Mouse (Mus musculus) cerebellum, adult 2 months (tissue): Measurements from ENCODE around the gene Surf2. TPM values are rescaled to one million over a fixed set of nuclear protein-coding genes. Genes with fewer than 3 reads are reported as not detected.

Experiments
- DNase-seq, 2 experiments: peaks; one replicate each; pipeline ENCODE4 v3.0.0; 2021
- H3K27ac ChIP-seq: fragments of 200-500 bp; 2 replicates; pipeline ENCODE4 v1.5.1; 2012; ENCODE audit warnings: low read length, control low read depth, inconsistent platforms; ENCODE audit not compliant: insufficient read depth
- H3K27me3 ChIP-seq: fragments of 200-500 bp; 2 replicates; pipeline ENCODE4 v1.6.1; 2012; ENCODE audit warnings: inconsistent platforms, mild to moderate bottlenecking, low read length, moderate library complexity; ENCODE audit not compliant: control insufficient read depth, insufficient read depth
- H3K4me1 ChIP-seq: fragments of 200-500 bp; 2 replicates; pipeline ENCODE4 v1.6.1; 2011; ENCODE audit warnings: low read length; ENCODE audit not compliant: control insufficient read depth, insufficient read depth
- H3K4me3 ChIP-seq: fragments of 200-500 bp; replicated peaks from 2 replicates; pipeline ENCODE3; 2011; ENCODE audit warnings: mild to moderate bottlenecking, low read depth, low read length, control low read depth; ENCODE audit not compliant: insufficient read depth
- CTCF ChIP-seq: fragments of 200-500 bp; IDR thresholded peaks from 2 replicates; pipeline ENCODE4 v1.5.1; 2011; ENCODE audit warnings: low read depth, mild to moderate bottlenecking, control low read depth, low read length, moderate library complexity, borderline replicate concordance; ENCODE audit not compliant: insufficient read depth
- POLR2A ChIP-seq: fragments of 200-500 bp; IDR thresholded peaks from 2 replicates; pipeline ENCODE4 v1.6.1; 2011; ENCODE audit warnings: low read length, control low read depth, borderline replicate concordance; ENCODE audit not compliant: insufficient read depth
- WGBS: fragments of 180-500 bp; shearing (Covaris S2); methylation state at CpG from one replicate; pipeline ENCODE4 v1.1.7; 2018; 5-methylcytosine and 5-hydroxymethylcytosine counted together
- polyA plus RNA-seq: library from polyadenylated mRNA; depleted of rRNA; stranded (reverse); fragments of >200 nt; gene quantifications from 2 replicates; pipeline ENCODE4 v1.2.3, GENCODE M21; 2012

The Surf2 gene
- polyA plus RNA-seq, 1 experiment = 60.9 TPM

DNA sequence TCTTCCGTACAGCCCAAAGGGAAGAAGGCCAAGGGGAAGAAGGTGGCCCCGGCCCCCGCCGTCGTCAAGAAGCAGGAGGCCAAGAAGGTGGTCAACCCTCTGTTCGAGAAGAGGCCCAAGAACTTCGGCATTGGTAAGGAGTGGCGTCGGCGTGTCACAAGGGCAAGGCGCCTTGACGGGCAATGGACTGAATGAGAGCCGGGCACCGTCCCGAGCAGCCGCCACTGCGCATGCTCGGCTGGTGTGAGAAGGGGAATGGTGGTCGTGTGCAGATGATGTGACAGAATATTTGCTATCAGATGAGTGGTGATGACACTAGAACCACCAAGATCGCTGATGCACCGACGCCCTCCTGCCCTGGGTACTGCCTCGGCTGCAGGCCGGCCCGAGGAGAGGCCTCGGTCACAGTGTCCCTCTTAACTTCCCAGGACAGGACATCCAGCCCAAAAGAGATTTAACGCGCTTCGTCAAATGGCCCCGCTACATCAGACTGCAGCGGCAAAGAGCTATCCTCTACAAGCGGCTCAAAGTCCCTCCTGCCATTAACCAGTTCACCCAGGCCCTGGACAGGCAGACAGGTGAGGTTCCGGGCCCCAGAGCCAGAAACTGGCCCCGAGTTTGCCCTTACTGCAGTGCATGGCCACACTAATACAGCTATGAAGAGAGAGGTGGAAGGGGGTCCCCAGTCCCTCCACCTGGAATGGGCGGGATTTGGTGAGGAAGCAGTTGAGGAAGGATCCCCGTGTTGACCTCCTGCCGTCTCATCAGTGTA is 5.0 kb upstream of the Surf2 start:
- no peak for DNase-seq
- peaks cover 6% of the 10 kb centered on the region for H3K4me1 ChIP-seq
- WGBS = under 1% methylated on average over 37 of the region's 37 CpGs
- no peaks in the 10 kb centered on the region for H3K27me3 ChIP-seq
- H3K27ac ChIP-seq = peak overlapping the region; percentile 42
- peak overlapping the region; percentile 74 for H3K4me3 ChIP-seq
- TF ChIP-seq CTCF = no peak
- no peak for TF ChIP-seq POLR2A

DNA sequence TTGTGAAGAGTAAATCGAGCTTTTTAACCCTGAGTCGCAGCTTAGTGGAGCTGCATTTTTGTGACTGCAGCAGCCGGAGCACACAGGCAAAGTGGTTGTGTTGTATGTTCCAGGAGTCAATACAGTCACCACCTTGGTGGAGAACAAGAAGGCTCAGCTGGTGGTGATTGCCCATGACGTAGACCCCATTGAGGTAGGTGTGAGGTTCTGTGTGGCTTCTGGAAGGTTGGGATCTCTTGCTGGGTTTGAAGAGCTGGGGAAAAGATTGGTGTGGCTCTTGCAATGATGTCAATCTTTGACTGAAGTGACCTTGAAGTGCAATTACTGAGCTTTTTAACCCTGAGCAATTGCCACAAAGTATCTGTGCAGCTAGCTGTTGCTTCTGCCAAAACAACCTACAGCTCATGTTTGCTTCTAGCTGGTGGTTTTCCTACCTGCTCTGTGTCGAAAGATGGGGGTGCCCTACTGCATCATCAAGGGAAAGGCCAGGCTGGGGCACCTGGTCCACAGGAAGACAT is 3.9 kb upstream of the Surf2 start:
- H3K27me3 ChIP-seq = no peaks in the 10 kb centered on the region
- no peak overlapping the region for H3K4me3 ChIP-seq
- TF ChIP-seq CTCF = no peak
- TF ChIP-seq POLR2A = no peak
- 52% methylated on average over 5 of the region's 5 CpGs for WGBS
- peaks cover 10% of the 10 kb centered on the region for H3K4me1 ChIP-seq
- no peak for DNase-seq
- no peak overlapping the region for H3K27ac ChIP-seq

DNA sequence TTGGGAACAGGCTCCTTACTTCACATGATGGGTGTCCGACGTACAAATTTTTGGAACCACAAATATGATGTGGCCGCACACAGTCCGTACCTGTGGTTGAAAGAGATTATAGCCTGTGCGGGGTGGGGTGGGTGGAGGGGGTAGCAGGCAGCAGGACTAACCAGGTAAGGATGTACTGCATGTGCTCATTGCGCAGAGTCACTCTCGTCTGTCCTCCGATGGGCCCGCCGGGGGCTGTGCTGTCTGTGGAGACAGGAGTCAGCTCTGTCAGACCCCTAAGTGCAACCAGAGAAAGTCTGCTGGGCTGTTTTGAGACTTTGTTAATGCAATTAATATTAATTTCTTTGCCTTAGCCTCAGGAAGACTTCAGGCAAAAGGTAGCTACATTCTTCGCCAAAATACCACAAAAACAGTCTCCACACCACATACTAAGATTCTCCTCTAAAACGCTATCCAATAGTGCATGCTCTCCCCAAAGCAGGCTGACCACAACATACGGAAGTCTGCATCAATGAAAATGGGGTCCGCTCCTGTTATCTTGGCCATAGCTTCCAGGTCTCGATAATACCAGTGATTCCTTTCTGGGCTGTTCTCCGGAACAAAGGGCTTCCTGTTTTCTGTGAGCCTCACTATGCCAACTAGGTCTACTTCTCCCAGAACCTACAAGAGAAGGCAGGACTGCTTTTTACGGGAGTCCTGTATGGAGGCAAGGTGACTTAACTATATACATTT is 2.6 kb upstream of the Surf2 start:
- Histone ChIP-seq H3K4me1 (peaks cover 15% of the 10 kb centered on the region), H3K4me3 (no peak overlapping the region), H3K27me3 (no peaks in the 10 kb centered on the region), H3K27ac (no peak overlapping the region)
- no peak for DNase-seq
- TF ChIP-seq CTCF = no peak
- no peak for TF ChIP-seq POLR2A
- 80% methylated on average over 17 of the region's 17 CpGs for WGBS

- WGBS = 53% methylated on average over 8 of the region's 8 CpGs
- no peak overlapping the region for H3K27ac ChIP-seq
- H3K4me1 ChIP-seq = peaks cover 12% of the 10 kb centered on the region
- no peaks in the 10 kb centered on the region for H3K27me3 ChIP-seq
- TF ChIP-seq CTCF = no peak
- TF ChIP-seq POLR2A = no peak
- no peak overlapping the region for H3K4me3 ChIP-seq
- DNase-seq = no peak
These were observed 1.8 kb upstream of the Surf2 start for GRCm38 (mm10) chr2:26914148-26914941.

DNA sequence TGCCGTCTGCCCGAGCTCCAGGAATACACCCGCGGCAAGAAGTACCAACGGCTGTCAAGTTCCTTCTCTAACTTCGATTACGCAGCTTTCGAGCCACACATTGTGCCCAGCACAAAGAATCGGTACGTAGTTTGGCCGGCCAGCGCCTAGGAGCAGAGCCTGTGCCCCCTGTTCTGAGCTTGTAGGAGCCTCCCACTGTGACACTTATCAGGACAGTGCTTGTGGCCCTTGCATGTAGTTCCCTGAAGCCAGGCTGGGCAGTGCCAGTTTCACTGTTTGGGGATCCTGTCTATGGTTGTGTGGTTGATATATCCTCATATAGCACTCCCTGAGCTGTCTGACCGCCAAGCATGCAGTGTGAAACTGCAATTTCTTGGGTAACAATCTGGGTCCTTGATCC is 571 bp downstream of the Surf2 start:
- under 1% methylated on average over 13 of the region's 13 CpGs for WGBS
- no peak for DNase-seq
- TF ChIP-seq POLR2A (no peak), CTCF (no peak)
- no peaks in the 10 kb centered on the region for H3K27me3 ChIP-seq
- H3K27ac ChIP-seq = peak overlapping the region; percentile 19; the same call in 1 of the 2 replicates
- peaks cover 12% of the 10 kb centered on the region for H3K4me1 ChIP-seq
- H3K4me3 ChIP-seq = peak overlapping the region; percentile 84

DNA sequence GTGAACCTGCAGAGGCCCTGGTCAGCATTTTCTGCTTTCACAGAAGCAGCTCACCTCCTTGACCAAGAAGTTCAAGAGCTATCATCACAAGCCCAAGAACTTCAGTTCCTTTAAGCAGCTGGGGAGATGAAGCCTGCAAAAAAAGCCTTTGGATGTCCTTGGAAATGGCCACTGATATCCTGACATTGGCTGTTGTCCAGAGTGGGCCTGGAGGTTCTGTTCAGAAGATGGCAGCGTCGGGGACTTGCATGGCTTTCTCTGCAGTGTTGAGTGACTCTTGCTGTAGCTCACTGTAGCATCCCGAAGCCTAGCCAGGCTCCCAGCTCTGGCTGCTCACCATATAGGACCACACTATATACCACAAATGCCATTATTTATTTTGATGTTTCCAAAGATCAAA is 3.5 kb downstream of the Surf2 start:
- Histone ChIP-seq H3K4me1 (peaks cover 12% of the 10 kb centered on the region), H3K4me3 (no peak overlapping the region), H3K27ac (no peak overlapping the region), H3K27me3 (no peaks in the 10 kb centered on the region)
- no peak for DNase-seq
- WGBS = 63% methylated on average over 3 of the region's 3 CpGs
- TF ChIP-seq CTCF = no peak

DNA sequence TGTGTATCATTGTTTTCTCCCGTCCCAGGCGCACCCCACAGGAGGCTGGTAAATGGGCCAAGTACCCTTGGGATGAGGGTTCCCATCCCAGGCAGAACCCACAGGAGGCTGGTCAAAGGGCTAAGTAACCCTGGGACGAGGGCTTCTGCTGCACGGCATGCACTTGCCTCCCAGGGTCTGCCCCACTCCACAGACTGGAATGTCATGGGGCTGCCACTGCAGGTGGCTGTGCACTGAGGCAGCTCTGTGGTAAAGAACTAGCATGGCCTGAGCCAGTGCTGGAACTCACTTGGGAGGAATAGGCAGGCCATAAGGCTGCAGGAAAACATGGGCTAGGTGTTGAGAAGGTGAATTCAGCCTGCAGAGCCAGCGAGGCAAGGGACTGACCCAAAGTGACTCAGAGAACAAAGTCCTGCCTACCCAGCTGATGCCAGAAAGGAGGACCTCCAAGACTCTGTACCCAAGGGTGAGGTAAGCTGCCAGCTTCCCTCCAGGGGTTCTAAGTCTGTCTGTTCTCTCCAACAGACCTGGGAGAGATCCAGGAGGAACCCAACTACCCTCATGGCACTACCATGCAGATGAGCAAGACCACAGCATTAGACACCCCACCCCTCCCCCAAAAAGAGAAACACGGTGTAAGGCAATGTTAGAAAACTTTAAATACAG is 4.2 kb downstream of the Surf2 start:
- Histone ChIP-seq H3K27me3 (no peaks in the 10 kb centered on the region), H3K4me1 (peaks cover 12% of the 10 kb centered on the region), H3K4me3 (no peak overlapping the region), H3K27ac (no peak overlapping the region)
- TF ChIP-seq POLR2A (no peak), CTCF (no peak)
- 71% methylated on average over 6 of the region's 6 CpGs for WGBS
- DNase-seq = no peak
